Mouse (Mus musculus): Measurements from ENCODE around the gene Cmtr2. TPM values are rescaled to one million over a fixed set of nuclear protein-coding genes. Genes with fewer than 3 reads are reported as not detected.

The Cmtr2 gene
- 7.8 and 9.5 TPM in 2 replicates for polyA plus RNA-seq (2012; rRNA removed)

DNA sequence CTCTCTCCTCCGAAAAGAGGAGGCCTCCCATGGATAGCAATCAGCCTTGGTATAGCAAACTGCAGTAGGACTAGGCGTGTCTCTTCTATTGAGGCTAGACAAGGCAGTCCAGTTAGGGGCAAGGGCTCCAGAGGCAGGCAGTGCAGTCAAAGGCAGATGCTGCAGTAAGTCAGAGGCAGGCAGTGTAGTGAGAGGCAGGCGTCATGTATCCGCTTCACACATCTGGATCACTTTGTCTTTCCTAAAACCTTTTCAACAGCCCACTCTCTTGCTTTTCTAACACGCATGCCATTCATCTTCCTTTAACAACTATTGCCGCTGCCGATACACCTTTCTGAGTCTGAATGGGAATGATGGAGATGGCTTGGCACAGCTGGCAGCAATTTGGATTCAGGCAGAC lies at the start of gene Cmtr2:
TSS of gene Cmtr2 (plus strand) at position 301 of the 400 bp plus-strand sequence.

GRCm38 (mm10) chr8:110168046-110168445 lies 47.4 kb upstream of the Cmtr2 start, which contains the start of gene Calb2:
Gene Calb2 (minus strand): TSS chr8:110168210.

DNA sequence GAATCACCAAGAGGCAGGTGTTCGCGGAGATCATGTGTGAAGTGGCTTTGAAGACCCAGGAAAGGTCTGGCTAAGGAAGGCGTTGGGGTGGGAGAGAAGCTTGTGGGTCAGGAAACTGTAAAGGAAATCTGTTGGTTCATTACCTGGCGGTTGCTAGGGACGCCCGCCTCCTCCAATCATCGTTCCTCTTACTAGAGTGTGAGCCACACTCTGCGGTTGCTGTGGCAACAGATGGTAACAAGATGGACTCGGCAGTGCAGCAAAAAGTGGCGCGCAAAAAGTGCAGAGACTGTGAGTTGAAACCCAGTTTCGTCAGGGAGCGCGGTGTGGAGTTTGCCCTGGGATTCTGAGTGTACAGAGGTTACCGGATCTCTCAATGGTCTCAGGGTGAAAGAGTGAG lies 51.3 kb downstream of the Cmtr2 start, which contains the start of gene Hydin:
TSS of gene Hydin (plus strand) at position 237 of the 400 bp plus-strand sequence.

Other genes with a start within 250 kb of the Cmtr2 start
- gene Tat, start 225.2 kb upstream of the Cmtr2 start, polyA plus RNA-seq (2012; rRNA removed), result not detected in 2 replicates
- gene Chst4, start 175.9 kb upstream of the Cmtr2 start, polyA plus RNA-seq (2012; rRNA removed), result 0.17 TPM in 1 of 2 replicates, not detected in the other
- gene Zfp612, start 135.9 kb upstream of the Cmtr2 start, polyA plus RNA-seq (2012; rRNA removed), result 7.1 and 8.1 TPM in 2 replicates
- not detected in 2 replicates for gene Gm21964, start 114.5 kb upstream of the Cmtr2 start, polyA plus RNA-seq (2012; rRNA removed)
- gene Gm17720, start 112.9 kb upstream of the Cmtr2 start, polyA plus RNA-seq (2012; rRNA removed), result not detected in 2 replicates
- gene Calb2, start 47.5 kb upstream of the Cmtr2 start, polyA plus RNA-seq (2012; rRNA removed), result 5.1 and 6.2 TPM in 2 replicates
- gene Hydin, start 51.3 kb downstream of the Cmtr2 start, polyA plus RNA-seq (2012; rRNA removed), result 0.11 TPM in 2 replicates

Data from central nervous system, embryonic 11.5 days (tissue).